Mouse (Mus musculus) T-helper 2 cell (primary cell): ENCODE data around the gene Rassf6.

Source experiments
- in situ Hi-C: fragments of 300-600 bp; cut with MboI, MseI; formaldehyde crosslinking; loops from one replicate; pipeline ENCODE4 v1.15.1; 2025; ENCODE audit warnings: high pct_unique_total_duplicates

Gene Rassf6

GRCm38 (mm10) chr5:90571216-90571615 lies 69.2 kb downstream of the Rassf6 start:
- in situ Hi-C loops, result no loop called here

- in situ Hi-C loops, result no loop called here
Measured at GRCm38 (mm10) chr5:90568338-90568737, 72.1 kb downstream of the Rassf6 start.

- in situ Hi-C loops, result no loop called here
Measured at GRCm38 (mm10) chr5:90567788-90568187, 72.7 kb downstream of the Rassf6 start.

GRCm38 (mm10) chr5:90565205-90565604 lies 75.3 kb downstream of the Rassf6 start:
- in situ Hi-C loops, result no loop called here

GRCm38 (mm10) chr5:90564161-90564560 lies 76.3 kb downstream of the Rassf6 start:
- in situ Hi-C loops, result no loop called here

- in situ Hi-C loops, result no loop called here
Measured at GRCm38 (mm10) chr5:90562880-90563279, 77.6 kb downstream of the Rassf6 start.

GRCm38 (mm10) chr5:90561721-90562275 lies 78.7 kb downstream of the Rassf6 start:
- in situ Hi-C loops, result no loop called here

- in situ Hi-C loops, result no loop called here
Measured at GRCm38 (mm10) chr5:90560743-90561142, 79.7 kb downstream of the Rassf6 start, which contains the start of gene 5830473C10Rik. 5830473C10Rik (plus strand) TSS chr5:90561107.

- in situ Hi-C loops, result no loop called here
Measured at GRCm38 (mm10) chr5:90556052-90556451, 84.4 kb downstream of the Rassf6 start.
